Mouse (Mus musculus): ENCODE results near the gene Chst5.

Chst5 gene

GRCm38 (mm10) chr8:111875758-111876157, 34.5 kb downstream of the Chst5 start:
- peak; percentile 27 for DNase-seq (ENCODE audit: low read depth, low spot score)

GRCm38 (mm10) chr8:111871278-111871677, 39.0 kb downstream of the Chst5 start:
- DNase-seq (ENCODE audit: low read depth, low spot score) = no peak

- DNase-seq (ENCODE audit: low read depth, low spot score) = no peak
Observed at GRCm38 (mm10) chr8:111870379-111870778, 39.9 kb downstream of the Chst5 start.

- DNase-seq (ENCODE audit: low read depth, low spot score) = no peak
Observed at GRCm38 (mm10) chr8:111868664-111869063, 41.6 kb downstream of the Chst5 start.

- no peak for DNase-seq (ENCODE audit: low read depth, low spot score)
Observed at GRCm38 (mm10) chr8:111865857-111866256, 44.4 kb downstream of the Chst5 start.

GRCm38 (mm10) chr8:111865130-111865852, 45.0 kb downstream of the Chst5 start:
- DNase-seq (ENCODE audit: low read depth, low spot score) = no peak

- DNase-seq (ENCODE audit: low read depth, low spot score) = no peak
Observed at GRCm38 (mm10) chr8:111864648-111865047, 45.6 kb downstream of the Chst5 start.

GRCm38 (mm10) chr8:111863280-111863679, 47.0 kb downstream of the Chst5 start:
- DNase-seq (ENCODE audit: low read depth, low spot score) = no peak

- DNase-seq (ENCODE audit: low read depth, low spot score) = no peak
Observed at GRCm38 (mm10) chr8:111855977-111856376, 54.3 kb downstream of the Chst5 start.

GRCm38 (mm10) chr8:111853861-111854501, 56.3 kb downstream of the Chst5 start, which contains the start of gene Cfdp1:
TSS of gene Cfdp1 (minus strand) at chr8:111854291.
- peak; percentile 98 for DNase-seq (ENCODE audit: low read depth, low spot score)

- peak; percentile 14 for DNase-seq (ENCODE audit: low read depth, low spot score)
Observed at GRCm38 (mm10) chr8:111853219-111853618, 57.0 kb downstream of the Chst5 start.

- DNase-seq (ENCODE audit: low read depth, low spot score) = no peak
Observed at GRCm38 (mm10) chr8:111846746-111847145, 63.5 kb downstream of the Chst5 start.
